Mouse (Mus musculus) intestine, embryonic 16.5 days (tissue): Measurements from ENCODE around the gene Gm45062. TPM values are rescaled to one million over a fixed set of nuclear protein-coding genes. Genes with fewer than 3 reads are reported as not detected.

Experiments used
- ATAC-seq: fragments of 200-750 bp; cut with Nextera tagmentation; 2 replicates; pipeline ENCODE4 v1.8.0; 2017; ENCODE audit warnings: moderate TSS enrichment, moderate library complexity
- H3K27ac ChIP-seq: fragments of 300-500 bp; sonication (generic); 2 replicates; pipeline ENCODE4 v1.5.1; 2014; ENCODE audit warnings: mild to moderate bottlenecking, low read length
- H3K27me3 ChIP-seq: fragments of 300-500 bp; sonication (generic); replicated peaks from 2 replicates; pipeline ENCODE4 v1.6.1; 2014; ENCODE audit warnings: low read length, control low read depth, mixed read lengths; ENCODE audit not compliant: control insufficient read depth, insufficient read depth
- H3K36me3 ChIP-seq: fragments of 300-500 bp; sonication (generic); 2 replicates; pipeline ENCODE4 v1.6.1; 2014; ENCODE audit warnings: low read length, control low read depth; ENCODE audit not compliant: control insufficient read depth, insufficient read depth
- H3K4me1 ChIP-seq: fragments of 300-500 bp; sonication (generic); 2 replicates; pipeline ENCODE4 v1.6.1; 2014; ENCODE audit warnings: low read length, control low read depth, mixed read lengths; ENCODE audit not compliant: control insufficient read depth, insufficient read depth
- H3K4me2 ChIP-seq: fragments of 300-500 bp; sonication (generic); 2 replicates; pipeline ENCODE4 v1.6.1; 2014; ENCODE audit warnings: low read depth, low read length, control low read depth
- H3K4me3 ChIP-seq: fragments of 300-500 bp; sonication (generic); 2 replicates; pipeline ENCODE4 v1.5.1; 2014; ENCODE audit warnings: mild to moderate bottlenecking, low read length
- H3K9ac ChIP-seq: fragments of 300-500 bp; sonication (generic); 2 replicates; pipeline ENCODE4 v1.6.1; 2014; ENCODE audit warnings: low read depth, low read length
- H3K9me3 ChIP-seq: fragments of 300-500 bp; sonication (generic); 2 replicates; pipeline ENCODE4 v1.6.1; 2016; ENCODE audit warnings: low read length, control low read depth; ENCODE audit not compliant: control insufficient read depth
- WGBS: fragments of 180-500 bp; shearing (Covaris S2); extraction: QIAGEN DNeasy Blood & Tissue Kit; methylation state at CpG from one replicate; pipeline ENCODE4 v1.1.7; 2014; 5-methylcytosine and 5-hydroxymethylcytosine counted together
- polyA plus RNA-seq: library from polyadenylated mRNA; unstranded; fragments of >200 nt; fragmentation: Nextera tagmentation; extraction: Ambion mirVana; gene quantifications from 2 replicates; pipeline ENCODE4 v1.2.1, GENCODE M21; 2015

Gm45062 gene
- polyA plus RNA-seq, 1 experiment from 2014 or later, result 6.2 TPM

DNA sequence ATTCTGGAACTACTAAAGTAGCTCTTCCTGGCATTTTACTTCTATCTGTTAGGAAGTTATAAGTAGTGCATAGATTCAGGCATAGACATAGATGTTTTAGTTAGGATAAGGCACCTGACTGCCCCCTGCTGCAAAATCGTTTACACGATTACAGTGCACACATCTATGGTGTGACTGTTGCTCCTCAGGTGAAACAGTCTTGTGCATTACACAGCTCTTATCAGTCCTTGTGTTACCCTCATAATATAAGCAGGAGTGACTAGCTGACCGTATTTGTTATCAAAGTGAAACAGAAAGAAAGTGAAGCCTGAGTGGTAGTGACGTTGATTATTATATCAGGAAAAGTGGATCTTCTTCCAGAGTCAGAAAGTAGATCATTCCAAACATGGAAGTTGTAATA lies 84.0 kb downstream of the Gm45062 start:
- H3K27me3 ChIP-seq, result no peaks in the 10 kb centered on the region
- H3K36me3 ChIP-seq, result no peaks in the 10 kb centered on the region
- 83% methylated on average over 4 of the region's 4 CpGs for WGBS
- no peaks in the 10 kb centered on the region for H3K4me1 ChIP-seq
- no peak for ATAC-seq
- H3K9me3 ChIP-seq, result no peaks in the 10 kb centered on the region
- H3K9ac ChIP-seq, result no peak overlapping the region
- H3K27ac ChIP-seq, result no peak overlapping the region
- H3K4me2 ChIP-seq, result no peak overlapping the region
- no peak overlapping the region for H3K4me3 ChIP-seq

- peak; percentile 79; the same call in 1 of the 2 replicates for ATAC-seq
- H3K4me3 ChIP-seq, result no peak overlapping the region
Measured at GRCm38 (mm10) chr6:8345219-8345856, 86.1 kb downstream of the Gm45062 start.

DNA sequence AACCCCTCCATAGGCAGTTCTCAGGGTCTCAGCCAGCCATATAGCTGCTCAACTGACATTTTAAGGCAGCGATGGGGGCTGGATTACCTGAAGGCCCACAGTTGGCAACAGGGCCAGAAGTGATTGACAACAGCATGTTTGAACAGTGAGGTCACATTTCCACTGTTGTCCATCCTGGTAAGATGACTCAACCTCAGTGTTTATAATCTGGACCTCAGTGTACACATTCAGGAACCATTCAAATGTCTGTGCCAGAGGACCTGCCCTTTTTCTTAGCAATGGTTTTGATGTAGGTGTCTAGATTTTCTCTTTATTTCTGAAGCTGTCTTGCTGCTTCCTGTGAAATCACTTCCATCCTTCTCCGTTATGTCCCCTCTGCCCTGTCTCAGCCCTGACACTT lies 87.9 kb downstream of the Gm45062 start:
- H3K4me1 ChIP-seq, result no peaks in the 10 kb centered on the region
- WGBS, result 77% methylated on average over 2 of the region's 2 CpGs
- H3K27me3 ChIP-seq, result no peaks in the 10 kb centered on the region
- no peak for ATAC-seq
- H3K27ac ChIP-seq, result no peak overlapping the region
- H3K36me3 ChIP-seq, result no peaks in the 10 kb centered on the region
- H3K9me3 ChIP-seq, result no peaks in the 10 kb centered on the region
- H3K4me2 ChIP-seq, result no peak overlapping the region
- H3K4me3 ChIP-seq, result no peak overlapping the region
- H3K9ac ChIP-seq, result no peak overlapping the region

More at GRCm38 (mm10) chr6:8345219-8345856, 86.1 kb downstream of the Gm45062 start:
- H3K4me1 ChIP-seq, result no peaks in the 10 kb centered on the region
- no peak overlapping the region for H3K27ac ChIP-seq
- H3K9me3 ChIP-seq, result no peaks in the 10 kb centered on the region
- H3K27me3 ChIP-seq, result no peaks in the 10 kb centered on the region
- 73% methylated on average over 5 of the region's 5 CpGs for WGBS
- no peaks in the 10 kb centered on the region for H3K36me3 ChIP-seq
- no peak overlapping the region for H3K4me2 ChIP-seq
- no peak overlapping the region for H3K9ac ChIP-seq

- no peaks in the 10 kb centered on the region for H3K9me3 ChIP-seq
- no peaks in the 10 kb centered on the region for H3K27me3 ChIP-seq
- H3K27ac ChIP-seq, result no peak overlapping the region
- ATAC-seq, result no peak
- H3K4me2 ChIP-seq, result no peak overlapping the region
- 73% methylated on average over 1 of the region's 1 CpGs for WGBS
- H3K36me3 ChIP-seq, result no peaks in the 10 kb centered on the region
- no peak overlapping the region for H3K4me3 ChIP-seq
- H3K4me1 ChIP-seq, result 0 out of 2 replicates have a peak, but pooled peaks cover 6% of the 10 kb centered on the region
- H3K9ac ChIP-seq, result no peak overlapping the region
Measured at GRCm38 (mm10) chr6:8348344-8348743, 89.1 kb downstream of the Gm45062 start.

DNA sequence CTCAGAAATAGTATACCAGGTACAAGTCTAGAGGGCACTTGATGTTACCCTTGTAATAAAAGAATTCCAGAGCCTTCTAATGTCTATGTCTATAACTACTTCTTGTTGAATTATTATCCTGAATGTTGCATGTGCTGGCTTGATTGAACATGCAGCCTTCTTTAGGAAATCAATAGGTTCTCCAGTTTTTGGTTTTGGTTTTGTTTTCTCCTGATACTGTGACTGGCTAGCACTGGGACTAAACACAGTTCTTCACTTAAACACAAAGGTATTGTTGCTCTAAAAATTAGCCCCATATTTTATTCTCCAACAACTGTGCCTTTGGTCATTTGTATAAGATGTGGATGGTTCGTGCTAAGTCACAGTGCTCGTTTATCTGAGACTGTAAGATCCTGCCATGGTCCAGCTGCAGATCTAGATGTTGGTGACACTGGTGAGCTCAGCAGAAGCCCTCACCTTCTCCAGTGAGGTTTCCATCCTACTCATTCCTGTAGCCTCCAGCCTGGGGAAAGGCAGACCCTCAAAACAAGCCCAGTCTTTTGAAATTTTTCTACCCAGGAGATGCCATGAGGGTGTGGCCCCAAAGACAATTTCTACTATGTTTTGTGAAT lies 89.9 kb downstream of the Gm45062 start:
- no peak overlapping the region for H3K4me2 ChIP-seq
- 88% methylated on average over 2 of the region's 2 CpGs for WGBS
- H3K4me3 ChIP-seq, result no peak overlapping the region
- H3K36me3 ChIP-seq, result no peaks in the 10 kb centered on the region
- no peak overlapping the region for H3K9ac ChIP-seq
- ATAC-seq, result no peak
- H3K27ac ChIP-seq, result no peak overlapping the region
- H3K4me1 ChIP-seq, result 0 out of 2 replicates have a peak, but pooled peaks cover 6% of the 10 kb centered on the region
- H3K9me3 ChIP-seq, result no peaks in the 10 kb centered on the region
- H3K27me3 ChIP-seq, result no peaks in the 10 kb centered on the region

GRCm38 (mm10) chr6:8351507-8351906 lies 92.3 kb downstream of the Gm45062 start:
- no peak overlapping the region for H3K9ac ChIP-seq
- no peak overlapping the region for H3K27ac ChIP-seq
- no peak overlapping the region for H3K4me3 ChIP-seq
- no peaks in the 10 kb centered on the region for H3K9me3 ChIP-seq
- H3K4me2 ChIP-seq, result no peak overlapping the region
- no peaks in the 10 kb centered on the region for H3K27me3 ChIP-seq
- 85% methylated on average over 2 of the region's 2 CpGs for WGBS
- no peaks in the 10 kb centered on the region for H3K36me3 ChIP-seq
- H3K4me1 ChIP-seq, result 0 out of 2 replicates have a peak, but pooled peaks cover 6% of the 10 kb centered on the region
- ATAC-seq, result no peak

GRCm38 (mm10) chr6:8352533-8353168 lies 93.4 kb downstream of the Gm45062 start:
- ATAC-seq, result no peak
- Histone ChIP-seq H3K27ac (no peak overlapping the region), H3K4me2 (no peak overlapping the region)

DNA sequence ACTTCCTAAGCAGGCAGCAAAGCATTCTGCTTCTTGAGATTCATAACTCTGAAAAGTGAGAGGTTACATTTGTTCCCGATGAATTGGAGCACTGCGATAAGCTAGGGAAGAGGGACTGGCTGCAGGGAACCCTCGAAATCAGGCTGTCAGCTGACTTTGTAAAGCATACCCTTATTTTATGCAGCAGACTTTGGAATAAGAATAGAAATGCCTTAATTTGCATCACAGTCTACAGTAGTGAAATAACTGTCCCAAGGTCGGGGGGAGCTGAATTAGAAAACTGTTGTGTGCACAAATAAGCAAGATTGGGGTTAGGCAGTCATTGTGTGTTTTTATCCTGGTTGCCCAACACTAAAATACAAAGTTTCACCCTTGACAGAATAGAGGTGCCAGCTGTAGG lies 94.2 kb downstream of the Gm45062 start:
- Histone ChIP-seq H3K27me3 (no peaks in the 10 kb centered on the region), H3K4me2 (no peak overlapping the region), H3K27ac (no peak overlapping the region), H3K9me3 (no peaks in the 10 kb centered on the region), H3K4me1 (0 out of 2 replicates have a peak, but pooled peaks cover 6% of the 10 kb centered on the region), H3K36me3 (no peaks in the 10 kb centered on the region), H3K9ac (no peak overlapping the region), H3K4me3 (no peak overlapping the region)
- no peak for ATAC-seq
- WGBS, result 52% methylated on average over 4 of the region's 4 CpGs

More at GRCm38 (mm10) chr6:8352533-8353168, 93.4 kb downstream of the Gm45062 start:
- WGBS, result 46% methylated on average over 12 of the region's 12 CpGs
- Histone ChIP-seq H3K36me3 (no peaks in the 10 kb centered on the region), H3K4me1 (0 out of 2 replicates have a peak, but pooled peaks cover 6% of the 10 kb centered on the region), H3K4me3 (no peak overlapping the region), H3K9ac (no peak overlapping the region), H3K9me3 (no peaks in the 10 kb centered on the region), H3K27me3 (no peaks in the 10 kb centered on the region)

DNA sequence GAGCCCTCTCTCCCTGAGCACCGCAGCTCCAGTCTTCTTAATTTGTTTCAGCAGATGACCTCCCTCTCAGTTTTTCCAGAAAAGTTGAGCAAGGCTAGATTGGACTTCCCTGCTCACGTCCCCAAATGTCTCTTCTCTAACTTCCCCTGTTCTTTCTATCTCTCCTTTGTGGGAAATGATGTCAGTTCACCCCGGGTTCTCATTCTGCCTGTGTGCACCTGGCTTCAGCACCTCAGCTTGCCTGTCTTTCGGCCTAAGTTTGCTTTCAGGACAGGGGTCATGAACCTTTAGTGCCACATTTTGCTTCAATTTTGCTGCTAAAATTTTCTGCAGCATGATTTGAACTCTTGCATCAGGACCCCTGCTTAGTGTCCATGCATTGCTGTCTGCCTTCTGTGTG lies 95.6 kb downstream of the Gm45062 start:
- Histone ChIP-seq H3K36me3 (no peaks in the 10 kb centered on the region), H3K4me1 (0 out of 2 replicates have a peak, but pooled peaks cover 6% of the 10 kb centered on the region), H3K4me2 (no peak overlapping the region), H3K9me3 (no peaks in the 10 kb centered on the region), H3K9ac (no peak overlapping the region), H3K27ac (no peak overlapping the region), H3K27me3 (no peaks in the 10 kb centered on the region), H3K4me3 (no peak overlapping the region)
- WGBS, result 84% methylated on average over 4 of the region's 4 CpGs
- no peak for ATAC-seq
